Mouse (Mus musculus) forebrain, postnatal 0 days (tissue): ENCODE measurements at regions not wholly inside any gene's neighbourhood (a gene's known extent, or its start where the extent isn't known, plus 50 kb on each side); places are given as distances from the start of the nearest gene placed in this dataset.

Source experiments
- ATAC-seq: fragments of 200-750 bp; cut with Nextera tagmentation; 2 replicates; pipeline ENCODE4 v1.8.0; 2017; ENCODE audit warnings: mild to moderate bottlenecking, moderate library complexity
- DNase-seq: peaks from one replicate; pipeline ENCODE4 v3.0.0-alpha.2; 2015
- H3K27ac ChIP-seq: fragments of 300-500 bp; sonication (generic); 2 replicates; pipeline ENCODE4 v1.5.1; 2014; ENCODE audit warnings: low read depth, mild to moderate bottlenecking, antibody characterized with exemption, low read length, moderate library complexity, mixed read lengths
- H3K27me3 ChIP-seq: fragments of 300-500 bp; sonication (generic); 2 replicates; pipeline ENCODE4 v1.6.1; 2014; ENCODE audit warnings: mild to moderate bottlenecking, low read length, mixed read lengths; ENCODE audit not compliant: insufficient read depth
- H3K36me3 ChIP-seq: fragments of 300-500 bp; sonication (generic); 2 replicates; pipeline ENCODE4 v1.6.1; 2014; ENCODE audit warnings: mild to moderate bottlenecking, moderate library complexity; ENCODE audit not compliant: insufficient read depth
- H3K4me1 ChIP-seq: fragments of 300-500 bp; sonication (generic); 2 replicates; pipeline ENCODE4 v1.6.1; 2014; ENCODE audit warnings: antibody characterized with exemption; ENCODE audit not compliant: insufficient read depth
- H3K4me2 ChIP-seq: fragments of 300-500 bp; sonication (generic); 2 replicates; pipeline ENCODE4 v1.6.1; 2014; ENCODE audit warnings: low read depth, mild to moderate bottlenecking, moderate library complexity
- H3K4me3 ChIP-seq: fragments of 300-500 bp; sonication (generic); 2 replicates; pipeline ENCODE4 v1.5.1; 2014; ENCODE audit warnings: low read depth, low read length, mixed read lengths
- H3K9ac ChIP-seq: fragments of 300-500 bp; sonication (generic); 2 replicates; pipeline ENCODE4 v1.6.1; 2014; ENCODE audit warnings: mild to moderate bottlenecking
- H3K9me3 ChIP-seq: fragments of 300-500 bp; sonication (generic); 2 replicates; pipeline ENCODE4 v1.6.1; 2016; ENCODE audit warnings: low read length
- CTCF ChIP-seq: sonication (generic); IDR thresholded peaks from 2 replicates; pipeline ENCODE4 v1.5.1; 2016; ENCODE audit warnings: antibody characterized with exemption, control low read depth, low read depth
- WGBS: fragments of 180-500 bp; shearing (Covaris S2); extraction: QIAGEN DNeasy Blood & Tissue Kit; methylation state at CpG from one replicate; pipeline ENCODE4 v1.1.7; 2014; 5-methylcytosine and 5-hydroxymethylcytosine counted together

GRCm38 (mm10) chrX:162359767-162360545 is 200.4 kb upstream of the Nhs start:
- no peak overlapping the region for H3K9ac ChIP-seq
- no peak overlapping the region for H3K27ac ChIP-seq
- no peak overlapping the region for H3K4me2 ChIP-seq
- no peaks in the 10 kb centered on the region for H3K9me3 ChIP-seq
- TF ChIP-seq CTCF, result no peak
- DNase-seq (no peak), ATAC-seq (no peak)
- no peaks in the 10 kb centered on the region for H3K27me3 ChIP-seq
- H3K4me1 ChIP-seq, result no peaks in the 10 kb centered on the region
- WGBS, result 49% methylated on average over 9 of the region's 9 CpGs
- no peaks in the 10 kb centered on the region for H3K36me3 ChIP-seq
- H3K4me3 ChIP-seq, result no peak overlapping the region

DNA sequence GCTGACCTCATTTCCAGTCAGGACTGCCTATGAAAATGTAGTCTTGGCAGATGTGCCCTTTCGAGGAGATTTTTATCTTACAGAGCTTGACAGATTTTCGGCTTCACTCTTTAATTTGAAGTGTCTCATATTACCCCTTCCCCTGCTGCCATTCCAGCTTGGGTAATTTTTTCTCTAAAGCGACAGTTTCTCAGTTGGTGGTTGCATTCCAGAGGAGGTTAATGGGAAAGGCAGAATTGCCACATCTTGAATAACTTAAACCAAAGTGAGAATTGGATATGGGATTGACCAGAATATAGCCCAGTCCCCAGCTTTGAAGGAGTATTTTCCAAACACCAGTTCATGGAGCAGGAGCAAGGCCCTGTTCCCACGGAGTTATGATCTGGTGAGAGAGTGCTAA is 188.8 kb upstream of the Nhs start:
- H3K27me3 ChIP-seq, result no peaks in the 10 kb centered on the region
- no peak overlapping the region for H3K9ac ChIP-seq
- DNase-seq (no peak), ATAC-seq (no peak)
- H3K27ac ChIP-seq, result no peak overlapping the region
- no peaks in the 10 kb centered on the region for H3K36me3 ChIP-seq
- no peak overlapping the region for H3K4me3 ChIP-seq
- no peaks in the 10 kb centered on the region for H3K9me3 ChIP-seq
- H3K4me1 ChIP-seq, result no peaks in the 10 kb centered on the region
- no peak overlapping the region for H3K4me2 ChIP-seq
- no peak for TF ChIP-seq CTCF
- WGBS, result 66% methylated on average over 4 of the region's 4 CpGs

DNA sequence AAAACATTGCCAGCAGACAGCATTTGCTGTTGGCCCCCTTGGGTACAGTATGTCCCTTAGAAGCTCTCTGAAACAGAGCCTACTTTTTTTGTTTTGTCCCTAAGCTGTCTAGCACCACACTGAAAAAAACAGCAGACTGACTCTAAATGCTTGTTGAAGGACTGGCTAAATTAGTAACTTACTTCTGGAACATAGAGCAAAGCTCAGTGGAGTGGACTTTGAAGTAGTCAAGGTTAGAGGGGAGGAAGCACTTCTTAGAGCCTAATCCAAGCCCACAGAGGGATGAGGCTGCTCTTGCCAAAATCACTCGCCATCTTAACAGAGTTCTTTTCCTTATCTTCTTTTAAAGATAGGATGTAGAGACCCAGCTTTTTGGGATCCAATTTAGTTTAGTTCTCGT is 188.4 kb upstream of the Nhs start:
- no peak for ATAC-seq
- H3K4me1 ChIP-seq, result no peaks in the 10 kb centered on the region
- H3K9ac ChIP-seq, result no peak overlapping the region
- no peak for DNase-seq
- no peaks in the 10 kb centered on the region for H3K36me3 ChIP-seq
- no peaks in the 10 kb centered on the region for H3K27me3 ChIP-seq
- no peak for TF ChIP-seq CTCF
- H3K9me3 ChIP-seq, result no peaks in the 10 kb centered on the region
- H3K27ac ChIP-seq, result no peak overlapping the region
- no peak overlapping the region for H3K4me3 ChIP-seq
- WGBS, result 44% methylated on average over 2 of the region's 2 CpGs
- H3K4me2 ChIP-seq, result no peak overlapping the region

GRCm38 (mm10) chrX:162345497-162346143 is 186.1 kb upstream of the Nhs start:
- no peak overlapping the region for H3K27ac ChIP-seq
- H3K4me3 ChIP-seq, result no peak overlapping the region
- H3K27me3 ChIP-seq, result no peaks in the 10 kb centered on the region
- H3K4me2 ChIP-seq, result no peak overlapping the region
- no peaks in the 10 kb centered on the region for H3K4me1 ChIP-seq
- DNase-seq, result no peak
- WGBS, result 69% methylated on average over 3 of the region's 3 CpGs
- H3K9me3 ChIP-seq, result no peaks in the 10 kb centered on the region
- H3K36me3 ChIP-seq, result no peaks in the 10 kb centered on the region
- TF ChIP-seq CTCF, result no peak
- no peak overlapping the region for H3K9ac ChIP-seq
- no peak for ATAC-seq

- no peaks in the 10 kb centered on the region for H3K27me3 ChIP-seq
- ATAC-seq (no peak), DNase-seq (no peak)
- TF ChIP-seq CTCF, result no peak
- H3K9me3 ChIP-seq, result no peaks in the 10 kb centered on the region
- no peak overlapping the region for H3K9ac ChIP-seq
- no peak overlapping the region for H3K4me2 ChIP-seq
- WGBS, result 82% methylated on average over 5 of the region's 5 CpGs
- H3K36me3 ChIP-seq, result no peaks in the 10 kb centered on the region
- no peaks in the 10 kb centered on the region for H3K4me1 ChIP-seq
- no peak overlapping the region for H3K27ac ChIP-seq
- no peak overlapping the region for H3K4me3 ChIP-seq
Measured at GRCm38 (mm10) chrX:162332121-162332520, 172.6 kb upstream of the Nhs start.

- peak; percentile 38; the same call in 1 of the 2 replicates for ATAC-seq
- 53% methylated on average over 2 of the region's 2 CpGs for WGBS
Measured at GRCm38 (mm10) chrX:162307646-162308045, 148.1 kb upstream of the Nhs start.

GRCm38 (mm10) chrX:162304145-162304544 is 144.6 kb upstream of the Nhs start:
- Histone ChIP-seq H3K27me3 (no peaks in the 10 kb centered on the region), H3K27ac (no peak overlapping the region), H3K9ac (no peak overlapping the region), H3K4me3 (no peak overlapping the region), H3K4me2 (no peak overlapping the region), H3K9me3 (no peaks in the 10 kb centered on the region), H3K4me1 (no peaks in the 10 kb centered on the region), H3K36me3 (no peaks in the 10 kb centered on the region)
- DNase-seq (no peak), ATAC-seq (no peak)
- TF ChIP-seq CTCF, result no peak

More at GRCm38 (mm10) chrX:162307646-162308045, 148.1 kb upstream of the Nhs start:
- H3K4me1 ChIP-seq, result no peaks in the 10 kb centered on the region
- peak; percentile 4 for DNase-seq
- no peak overlapping the region for H3K4me3 ChIP-seq
- no peaks in the 10 kb centered on the region for H3K27me3 ChIP-seq
- H3K9me3 ChIP-seq, result no peaks in the 10 kb centered on the region
- no peaks in the 10 kb centered on the region for H3K36me3 ChIP-seq
- no peak overlapping the region for H3K4me2 ChIP-seq
- H3K9ac ChIP-seq, result no peak overlapping the region
- TF ChIP-seq CTCF, result no peak
- H3K27ac ChIP-seq, result no peak overlapping the region
